Mouse (Mus musculus) stomach, postnatal 0 days (tissue): Measurements from ENCODE around the gene Bend6. TPM values are rescaled to one million over a fixed set of nuclear protein-coding genes. Genes with fewer than 3 reads are reported as not detected.

Experiments
- ATAC-seq: fragments of 200-750 bp; cut with Nextera tagmentation; 2 replicates; pipeline ENCODE4 v1.8.0; 2017; ENCODE audit not compliant: low FRiP score, low TSS enrichment
- DNase-seq: peaks from one replicate; pipeline ENCODE4 v3.0.0-alpha.2; 2016; ENCODE audit warnings: low spot score
- H3K27ac ChIP-seq: fragments of 300-500 bp; sonication (generic); replicated peaks from 2 replicates; pipeline ENCODE4 v1.5.1; 2014; ENCODE audit warnings: mild to moderate bottlenecking, control low read depth
- H3K27me3 ChIP-seq: fragments of 300-500 bp; sonication (generic); 2 replicates; pipeline ENCODE4 v1.6.1; 2014; ENCODE audit warnings: low read length; ENCODE audit not compliant: control insufficient read depth, insufficient read depth
- H3K36me3 ChIP-seq: fragments of 300-500 bp; sonication (generic); 2 replicates; pipeline ENCODE4 v1.6.1; 2014; ENCODE audit warnings: low read length, mixed read lengths; ENCODE audit not compliant: control insufficient read depth, insufficient read depth
- H3K4me1 ChIP-seq: fragments of 300-500 bp; sonication (generic); replicated peaks from 2 replicates; pipeline ENCODE4 v1.6.1; 2014; ENCODE audit warnings: antibody characterized with exemption; ENCODE audit not compliant: control insufficient read depth, insufficient read depth
- H3K4me2 ChIP-seq: fragments of 300-500 bp; sonication (generic); replicated peaks from 2 replicates; pipeline ENCODE4 v1.6.1; 2014; ENCODE audit warnings: low read depth, mild to moderate bottlenecking, control low read depth, moderate library complexity
- H3K4me3 ChIP-seq: fragments of 300-500 bp; sonication (generic); 2 replicates; pipeline ENCODE4 v1.5.1; 2014; ENCODE audit warnings: low read depth, low read length, control low read depth
- H3K9ac ChIP-seq: fragments of 300-500 bp; sonication (generic); 2 replicates; pipeline ENCODE4 v1.6.1; 2014; ENCODE audit warnings: mild to moderate bottlenecking, low read length, control low read depth, mixed read lengths
- H3K9me3 ChIP-seq: fragments of 300-500 bp; sonication (generic); 2 replicates; pipeline ENCODE4 v1.6.1; 2016; ENCODE audit warnings: low read length; ENCODE audit not compliant: control insufficient read depth
- CTCF ChIP-seq: IDR thresholded peaks from 2 replicates; pipeline ENCODE4 v1.5.1; 2016; ENCODE audit warnings: antibody characterized with exemption, low read depth, mild to moderate bottlenecking, moderate library complexity
- EP300 ChIP-seq: optimal IDR thresholded peaks from 2 replicates; pipeline ENCODE3; 2016; ENCODE audit warnings: antibody characterized with exemption
- WGBS: fragments of 180-500 bp; shearing (Covaris S2); extraction: QIAGEN DNeasy Blood & Tissue Kit; methylation state at CpG from one replicate; pipeline ENCODE4 v1.1.7; 2014; 5-methylcytosine and 5-hydroxymethylcytosine counted together
- polyA plus RNA-seq: library from polyadenylated mRNA; unstranded; fragments of >200 nt; fragmentation: Nextera tagmentation; extraction: Ambion mirVana; gene quantifications from 2 replicates; pipeline ENCODE4 v1.2.1, GENCODE M21; 2015

Bend6 gene
- 0.86 and 0.91 TPM in 2 replicates for polyA plus RNA-seq

DNA sequence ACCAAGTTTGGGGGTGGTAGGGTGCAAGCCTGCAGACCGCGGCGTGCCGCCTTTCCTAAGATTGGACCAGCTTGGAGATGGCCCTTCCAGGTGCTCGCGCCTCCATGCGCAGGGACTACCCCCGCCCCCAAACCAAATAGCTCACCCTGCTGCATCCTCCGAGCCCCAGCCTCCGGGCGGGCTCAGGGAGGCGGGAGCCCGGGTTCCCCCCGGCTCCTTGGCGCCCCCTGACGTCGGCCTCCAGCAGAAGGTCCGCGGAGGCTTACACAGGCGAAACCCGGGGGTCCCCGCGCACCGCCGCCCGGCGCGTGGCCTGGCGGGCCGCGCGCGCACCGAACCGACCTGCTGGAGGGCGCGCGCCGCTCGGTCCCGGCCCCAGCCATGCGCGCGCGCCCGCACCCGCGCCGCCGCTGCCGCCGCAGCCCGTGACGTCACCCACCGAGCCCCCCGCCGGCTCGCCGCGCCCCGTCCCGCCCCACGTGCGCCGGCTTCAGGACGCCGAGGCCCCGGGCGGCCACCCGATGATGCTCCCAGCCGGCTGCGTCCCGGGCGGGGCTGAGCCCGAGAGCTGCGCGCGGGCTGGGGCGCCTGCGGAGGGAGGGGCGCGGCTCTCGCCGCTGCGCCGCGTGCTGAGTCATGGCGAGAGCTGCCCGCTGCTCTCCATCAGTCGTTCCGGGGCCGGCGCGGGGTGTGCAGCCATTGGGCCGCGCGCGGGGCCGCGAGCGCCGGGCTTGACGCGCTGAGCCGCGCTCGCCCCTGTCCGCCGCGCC lies at the start of gene Bend6:
Gene Bend6 (minus strand): TSS at position 396 of the 770 bp plus-strand sequence.
- peak within 1 kb of the TSS; percentile 56 for H3K9ac ChIP-seq
- H3K36me3 ChIP-seq = no peaks in the 10 kb centered on the region
- no peaks in the 10 kb centered on the region for H3K9me3 ChIP-seq
- WGBS = under 1% methylated on average over 70 of the region's 110 CpGs
- H3K4me1 ChIP-seq = no peaks in the 10 kb centered on the region; the same call in 1 of the 2 replicates
- DNase-seq = peak; percentile 74
- H3K4me3 ChIP-seq = peak within 1 kb of the TSS; percentile 57
- TF ChIP-seq CTCF (peak; percentile 50), EP300 (no peak)
- H3K4me2 ChIP-seq = peak within 1 kb of the TSS; percentile 82
- H3K27ac ChIP-seq = no peak within 1 kb of the TSS
- ATAC-seq = peak; percentile 92
- H3K27me3 ChIP-seq = peaks cover 3% of the 10 kb centered on the region; the same call in 1 of the 2 replicates

DNA sequence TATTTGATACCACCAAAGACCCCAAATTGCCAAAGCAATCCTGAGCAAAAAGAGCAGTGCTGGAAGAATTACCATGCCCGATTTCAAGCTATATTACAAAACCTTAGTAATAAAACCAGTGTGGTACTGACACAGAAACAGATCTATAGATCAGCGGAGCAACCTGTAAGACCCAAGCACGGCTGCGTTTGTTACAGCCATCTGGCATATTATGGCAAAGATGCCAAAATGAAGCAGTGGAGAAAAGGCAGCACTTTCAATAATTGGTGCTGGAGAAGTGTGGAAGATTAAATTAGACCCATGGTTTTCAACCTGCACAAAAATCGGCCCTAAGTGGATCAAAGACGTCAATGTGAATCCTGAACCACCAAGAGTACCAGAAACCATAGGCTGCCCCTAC lies 48.0 kb upstream of the Bend6 start:
- no peak overlapping the region for H3K4me3 ChIP-seq
- no peak overlapping the region for H3K27ac ChIP-seq
- ATAC-seq (no peak), DNase-seq (no peak)
- H3K9me3 ChIP-seq = no peaks in the 10 kb centered on the region
- no peak overlapping the region for H3K9ac ChIP-seq
- no peaks in the 10 kb centered on the region for H3K27me3 ChIP-seq
- no peak for TF ChIP-seq CTCF
- no peak for TF ChIP-seq EP300
- no peaks in the 10 kb centered on the region for H3K4me1 ChIP-seq
- H3K36me3 ChIP-seq = no peaks in the 10 kb centered on the region
- WGBS = 94% methylated on average over 6 of the region's 6 CpGs
- H3K4me2 ChIP-seq = no peak overlapping the region

- Histone ChIP-seq H3K9me3 (no peaks in the 10 kb centered on the region), H3K36me3 (no peaks in the 10 kb centered on the region), H3K4me3 (no peak overlapping the region), H3K4me2 (no peak overlapping the region), H3K27ac (no peak overlapping the region), H3K4me1 (no peaks in the 10 kb centered on the region), H3K27me3 (no peaks in the 10 kb centered on the region), H3K9ac (no peak overlapping the region)
- WGBS = 86% methylated on average over 5 of the region's 5 CpGs
- TF ChIP-seq CTCF = no peak
- no peak for TF ChIP-seq EP300
- no peak for ATAC-seq
- DNase-seq = no peak
These were observed 40.9 kb upstream of the Bend6 start for GRCm38 (mm10) chr1:33948511-33948910.

DNA sequence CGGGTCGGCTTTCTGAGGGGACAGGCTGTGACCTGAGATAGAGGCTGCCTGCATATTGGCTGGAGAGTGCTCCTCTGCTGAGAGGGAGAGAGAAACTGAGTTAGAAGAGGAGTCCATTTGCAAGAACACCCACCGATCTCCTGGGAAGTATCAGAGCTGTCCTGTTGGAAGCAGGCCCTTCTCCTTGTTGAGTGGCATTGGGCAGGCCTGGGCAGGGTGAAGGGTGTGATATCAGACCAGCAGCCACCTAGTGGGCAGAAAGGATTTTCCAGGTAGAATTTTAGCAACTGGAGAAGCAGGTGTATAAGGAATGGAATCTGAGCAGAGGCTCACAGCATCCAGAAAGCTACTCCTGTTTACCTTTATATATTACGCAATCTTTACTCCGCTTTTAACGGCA lies 40.2 kb upstream of the Bend6 start:
- Histone ChIP-seq H3K27me3 (no peaks in the 10 kb centered on the region), H3K4me2 (no peak overlapping the region), H3K9me3 (no peaks in the 10 kb centered on the region), H3K27ac (no peak overlapping the region), H3K9ac (no peak overlapping the region), H3K36me3 (no peaks in the 10 kb centered on the region), H3K4me1 (no peaks in the 10 kb centered on the region), H3K4me3 (no peak overlapping the region)
- 79% methylated on average over 6 of the region's 6 CpGs for WGBS
- ATAC-seq (no peak), DNase-seq (no peak)
- TF ChIP-seq EP300 (no peak), CTCF (peak; percentile 49)

- H3K36me3 ChIP-seq = no peaks in the 10 kb centered on the region
These were observed 39.2 kb upstream of the Bend6 start for GRCm38 (mm10) chr1:33946601-33947395.

DNA sequence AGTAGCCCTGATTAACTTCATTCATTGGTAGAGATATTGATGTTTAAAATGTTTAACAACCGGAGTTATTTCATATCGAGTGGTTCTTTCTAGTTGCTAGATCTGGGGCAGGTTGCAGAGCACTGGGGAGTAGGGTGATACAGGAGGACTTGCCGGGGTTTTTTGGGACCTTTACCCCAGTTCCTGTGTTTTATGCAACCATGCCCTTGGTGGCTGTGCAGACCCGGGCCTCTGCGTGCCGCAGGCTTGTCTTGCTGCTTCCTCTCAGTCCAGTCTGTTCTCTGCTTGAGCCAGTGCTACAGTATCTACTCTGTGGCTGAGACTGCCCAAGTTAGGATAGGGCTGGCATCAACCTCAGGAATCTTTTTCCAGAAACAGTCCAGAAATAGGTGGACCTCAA lies 38.1 kb upstream of the Bend6 start:
- Histone ChIP-seq H3K36me3 (no peaks in the 10 kb centered on the region), H3K27ac (no peak overlapping the region), H3K4me1 (no peaks in the 10 kb centered on the region), H3K27me3 (no peaks in the 10 kb centered on the region), H3K4me3 (no peak overlapping the region), H3K4me2 (no peak overlapping the region), H3K9ac (no peak overlapping the region), H3K9me3 (no peaks in the 10 kb centered on the region)
- ATAC-seq = no peak
- 81% methylated on average over 6 of the region's 6 CpGs for WGBS
- TF ChIP-seq EP300 = no peak
- DNase-seq = no peak

More at GRCm38 (mm10) chr1:33946601-33947395, 39.2 kb upstream of the Bend6 start:
- Histone ChIP-seq H3K27ac (no peak overlapping the region), H3K4me3 (no peak overlapping the region), H3K9ac (no peak overlapping the region), H3K4me1 (no peaks in the 10 kb centered on the region), H3K27me3 (no peaks in the 10 kb centered on the region), H3K4me2 (no peak overlapping the region), H3K9me3 (no peaks in the 10 kb centered on the region)
- DNase-seq = no peak
- no peak for ATAC-seq
- TF ChIP-seq CTCF (no peak), EP300 (no peak)
- 78% methylated on average over 12 of the region's 12 CpGs for WGBS
